Mouse (Mus musculus) erythroblast, embryonic 14.5 days (primary cell): ENCODE data around the gene Ncor1.

Experiments
- GATA1 ChIP-seq: IDR thresholded peaks from 2 replicates; pipeline ENCODE4 v1.6.1; 2012; ENCODE audit warnings: low read length, inconsistent platforms, mixed read lengths
- TAL1 ChIP-seq: IDR thresholded peaks from 3 replicates; pipeline ENCODE4 v1.6.1; 2012; ENCODE audit warnings: low read length, inconsistent platforms, mixed read lengths

DNA sequence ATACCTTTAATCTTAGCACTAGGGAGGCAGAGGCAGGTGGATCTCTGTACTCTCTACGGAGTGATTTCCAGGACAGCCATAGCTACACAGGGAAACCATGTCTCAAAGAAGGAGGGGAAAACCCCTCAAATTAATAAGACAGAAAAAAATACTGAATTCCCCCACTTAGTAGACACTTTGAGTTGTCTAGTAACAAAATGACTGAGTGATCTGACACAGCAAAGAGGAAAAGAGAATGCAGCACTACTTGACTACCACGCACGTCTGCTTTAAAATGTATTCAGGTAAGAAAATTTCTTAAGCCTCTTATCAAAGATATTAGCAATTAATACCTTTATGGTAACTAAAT is 70.0 kb downstream of the Ncor1 start:
- TF ChIP-seq TAL1, result no peak
- TF ChIP-seq GATA1, result no peak
